Mouse (Mus musculus) forebrain, embryonic 12.5 days (tissue): Measurements from ENCODE around the gene Exoc3l4. TPM values are rescaled to one million over a fixed set of nuclear protein-coding genes. Genes with fewer than 3 reads are reported as not detected.

Source experiments
- ATAC-seq: fragments of 200-750 bp; cut with Nextera tagmentation; 2 replicates; pipeline ENCODE4 v1.8.0; 2017; ENCODE audit warnings: moderate TSS enrichment; ENCODE audit not compliant: low FRiP score
- H3K27ac ChIP-seq: fragments of 300-500 bp; sonication (generic); 2 replicates; pipeline ENCODE4 v1.5.1; 2016; ENCODE audit warnings: mild to moderate bottlenecking
- H3K27me3 ChIP-seq: fragments of 300-500 bp; sonication (generic); 2 replicates; pipeline ENCODE4 v1.6.1; 2016; ENCODE audit warnings: mild to moderate bottlenecking
- H3K36me3 ChIP-seq: fragments of 300-500 bp; sonication (generic); replicated peaks from 2 replicates; pipeline ENCODE4 v1.6.1; 2016; ENCODE audit warnings: mild to moderate bottlenecking
- H3K4me1 ChIP-seq: fragments of 300-500 bp; sonication (generic); 2 replicates; pipeline ENCODE4 v1.6.1; 2016
- H3K4me2 ChIP-seq: fragments of 300-500 bp; sonication (generic); 2 replicates; pipeline ENCODE4 v1.6.1; 2016; ENCODE audit warnings: mild to moderate bottlenecking, moderate library complexity
- H3K4me3 ChIP-seq: fragments of 300-500 bp; sonication (generic); replicated peaks from 2 replicates; pipeline ENCODE4 v1.5.1; 2016; ENCODE audit warnings: mild to moderate bottlenecking
- H3K9ac ChIP-seq: fragments of 300-500 bp; sonication (generic); 2 replicates; pipeline ENCODE4 v1.6.1; 2016; ENCODE audit warnings: mild to moderate bottlenecking
- H3K9me3 ChIP-seq: fragments of 300-500 bp; sonication (generic); 2 replicates; pipeline ENCODE4 v1.6.1; 2016
- WGBS: fragments of 180-500 bp; shearing (Covaris S2); methylation state at CpG from one replicate; pipeline ENCODE4 v1.1.7; 2016; 5-methylcytosine and 5-hydroxymethylcytosine counted together
- polyA plus RNA-seq: library from polyadenylated mRNA; unstranded; fragments of >200 nt; fragmentation: Nextera tagmentation; extraction: Ambion mirVana; gene quantifications from 2 replicates; pipeline ENCODE4 v1.2.1, GENCODE M21; 2016

Exoc3l4 gene
- polyA plus RNA-seq, 1 experiment from 2014 or later: 3.3 TPM

DNA sequence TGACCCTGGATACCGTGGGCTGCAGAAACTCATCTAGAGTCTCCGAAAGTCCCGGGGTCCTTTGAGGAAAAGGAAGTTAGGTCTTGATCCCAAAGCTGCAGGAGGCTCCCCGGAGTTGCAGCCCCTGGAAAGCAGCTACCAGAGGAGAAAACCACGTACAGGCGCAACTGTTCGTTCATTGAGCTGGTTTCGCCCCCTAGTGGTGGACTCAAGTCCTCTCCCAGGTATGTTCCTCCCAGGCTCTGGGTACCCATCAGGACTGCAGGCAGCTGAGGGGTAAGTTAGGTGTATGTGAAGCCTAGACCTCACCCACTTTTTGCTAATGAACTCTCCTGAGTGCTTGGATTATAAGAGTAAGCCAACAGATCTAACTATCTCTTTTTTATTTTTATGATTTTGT is 52.7 kb downstream of the Exoc3l4 start:
- Histone ChIP-seq H3K9ac (no peak overlapping the region), H3K27ac (no peak overlapping the region), H3K4me3 (no peak overlapping the region), H3K36me3 (no peaks in the 10 kb centered on the region), H3K9me3 (no peaks in the 10 kb centered on the region), H3K4me2 (no peak overlapping the region), H3K27me3 (peaks cover 12% of the 10 kb centered on the region), H3K4me1 (peaks cover under 1% of the 10 kb centered on the region; the same call in 1 of the 2 replicates)
- WGBS: 4% methylated on average over 8 of the region's 8 CpGs
- no peak for ATAC-seq

DNA sequence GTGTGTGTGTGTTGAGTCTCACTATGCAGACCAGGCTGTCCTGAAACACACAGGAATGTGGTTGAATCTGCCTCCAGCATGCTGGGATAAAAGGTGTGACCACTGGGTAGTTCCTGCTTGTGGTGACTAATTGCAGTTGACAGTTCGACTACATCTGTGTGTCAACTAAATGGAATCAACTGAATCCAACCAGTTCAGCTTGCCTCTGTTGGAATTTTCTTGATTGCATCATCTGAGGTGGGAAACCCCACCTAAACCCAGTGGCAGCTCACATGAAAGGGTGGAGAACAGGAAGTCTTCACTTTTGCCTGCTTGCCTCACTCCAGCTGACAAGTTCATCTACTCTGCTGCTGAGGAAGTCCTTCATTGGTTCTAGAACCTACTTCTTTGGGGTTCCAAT is 54.3 kb downstream of the Exoc3l4 start:
- WGBS: 72% methylated on average over 1 of the region's 1 CpGs
- Histone ChIP-seq H3K27ac (no peak overlapping the region), H3K4me3 (no peak overlapping the region), H3K27me3 (peaks cover 11% of the 10 kb centered on the region), H3K4me1 (peaks cover 7% of the 10 kb centered on the region; the same call in 1 of the 2 replicates), H3K9me3 (no peaks in the 10 kb centered on the region), H3K4me2 (no peak overlapping the region), H3K36me3 (no peaks in the 10 kb centered on the region), H3K9ac (no peak overlapping the region)
- no peak for ATAC-seq

GRCm38 (mm10) chr12:111471721-111472120 is 54.9 kb downstream of the Exoc3l4 start:
- no peak for ATAC-seq
- 89% methylated on average over 3 of the region's 3 CpGs for WGBS
- H3K36me3 ChIP-seq: no peaks in the 10 kb centered on the region
- no peak overlapping the region for H3K4me3 ChIP-seq
- H3K27me3 ChIP-seq: peaks cover 11% of the 10 kb centered on the region
- no peak overlapping the region for H3K27ac ChIP-seq
- H3K4me1 ChIP-seq: peaks cover 7% of the 10 kb centered on the region; the same call in 1 of the 2 replicates
- no peak overlapping the region for H3K4me2 ChIP-seq
- no peaks in the 10 kb centered on the region for H3K9me3 ChIP-seq
- H3K9ac ChIP-seq: no peak overlapping the region

DNA sequence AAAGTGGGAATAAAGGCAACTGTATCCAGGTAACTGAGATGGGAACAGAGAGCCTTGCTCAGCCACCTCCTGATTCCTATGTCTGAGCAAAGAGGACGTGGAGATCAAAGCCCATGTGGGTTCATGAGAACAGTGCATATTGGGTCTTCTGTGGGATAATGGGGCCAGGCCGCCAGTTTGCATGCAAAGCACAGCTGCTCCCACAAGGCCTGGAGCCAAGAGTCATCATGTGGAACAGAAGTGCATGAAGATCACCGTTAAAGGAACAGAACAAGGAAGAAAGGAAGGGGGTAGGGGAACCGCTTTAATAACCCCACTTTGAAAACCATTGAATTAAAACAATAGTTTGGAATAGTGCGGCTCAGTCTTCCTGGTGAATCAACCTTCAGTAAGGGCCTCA is 56.1 kb downstream of the Exoc3l4 start:
- peaks cover 11% of the 10 kb centered on the region for H3K27me3 ChIP-seq
- H3K27ac ChIP-seq: no peak overlapping the region
- H3K9me3 ChIP-seq: no peaks in the 10 kb centered on the region
- H3K4me3 ChIP-seq: no peak overlapping the region
- no peak overlapping the region for H3K4me2 ChIP-seq
- ATAC-seq: no peak
- peaks cover 7% of the 10 kb centered on the region; the same call in 1 of the 2 replicates for H3K4me1 ChIP-seq
- no peak overlapping the region for H3K9ac ChIP-seq
- H3K36me3 ChIP-seq: no peaks in the 10 kb centered on the region
- whole genome bisulfite sequencing: 58% methylated on average over 5 of the region's 5 CpGs

DNA sequence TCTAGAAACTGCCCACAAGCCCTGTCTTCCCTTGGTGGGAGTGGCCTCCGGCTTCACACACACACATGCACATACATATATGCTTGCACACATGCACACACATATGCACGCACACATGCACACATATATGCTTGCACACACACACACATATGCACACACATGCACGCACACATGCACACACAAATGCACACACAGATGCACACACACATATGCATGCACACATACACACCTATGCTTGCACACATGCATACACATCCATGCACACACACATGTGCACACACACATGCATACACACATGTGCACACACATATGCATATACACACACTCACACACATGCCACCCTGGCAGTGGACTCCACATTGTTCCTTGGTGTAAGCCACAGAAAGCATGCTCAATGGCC is 57.6 kb downstream of the Exoc3l4 start:
- Histone ChIP-seq H3K27ac (no peak overlapping the region), H3K4me2 (no peak overlapping the region), H3K4me3 (no peak overlapping the region), H3K9me3 (no peaks in the 10 kb centered on the region), H3K9ac (no peak overlapping the region), H3K36me3 (no peaks in the 10 kb centered on the region), H3K4me1 (peaks cover 7% of the 10 kb centered on the region; the same call in 1 of the 2 replicates), H3K27me3 (peaks cover 11% of the 10 kb centered on the region)
- WGBS: 94% methylated on average over 3 of the region's 3 CpGs
- no peak for ATAC-seq

DNA sequence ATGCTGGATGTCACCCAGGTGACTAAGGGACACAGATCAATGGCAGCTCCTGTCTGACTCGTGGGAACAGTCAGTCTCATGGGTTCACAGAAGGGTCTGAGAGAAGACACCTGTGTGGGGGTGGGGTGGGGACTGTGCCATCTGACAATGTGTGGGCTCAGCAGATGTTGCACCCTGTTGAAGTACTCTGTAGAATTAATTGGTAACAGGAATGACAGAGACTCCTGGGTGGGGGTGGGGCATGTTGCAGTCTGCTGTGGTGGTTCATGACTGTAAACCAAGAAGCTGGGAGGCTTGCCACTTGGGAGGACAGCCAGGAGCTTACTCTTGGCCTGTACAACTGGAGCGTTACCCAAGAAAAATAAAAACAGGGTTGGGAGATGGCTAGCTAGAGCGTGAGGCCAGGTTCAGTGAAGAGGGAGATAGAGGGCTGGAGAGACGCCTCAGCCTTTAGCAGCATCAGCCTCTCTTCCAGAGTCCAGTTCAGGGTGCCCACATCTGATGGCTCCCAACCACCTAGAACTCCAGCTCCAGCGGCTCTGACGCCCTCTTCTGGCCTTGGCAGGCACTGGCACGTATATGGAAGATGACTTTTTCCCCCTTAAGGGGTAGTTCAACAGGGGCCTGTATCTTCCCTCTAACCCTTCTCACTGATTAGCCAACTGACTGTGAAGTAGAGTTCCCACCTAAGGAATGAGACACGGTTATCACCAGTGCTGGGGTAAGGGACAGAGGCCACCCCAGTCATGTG is 58.3 kb downstream of the Exoc3l4 start:
- H3K27ac ChIP-seq: no peak overlapping the region
- no peaks in the 10 kb centered on the region for H3K9me3 ChIP-seq
- no peak overlapping the region for H3K9ac ChIP-seq
- H3K4me3 ChIP-seq: no peak overlapping the region
- ATAC-seq: no peak
- WGBS: 54% methylated on average over 8 of the region's 8 CpGs
- peaks cover 11% of the 10 kb centered on the region for H3K27me3 ChIP-seq
- no peaks in the 10 kb centered on the region for H3K36me3 ChIP-seq
- H3K4me1 ChIP-seq: peaks cover 7% of the 10 kb centered on the region; the same call in 1 of the 2 replicates
- H3K4me2 ChIP-seq: no peak overlapping the region

DNA sequence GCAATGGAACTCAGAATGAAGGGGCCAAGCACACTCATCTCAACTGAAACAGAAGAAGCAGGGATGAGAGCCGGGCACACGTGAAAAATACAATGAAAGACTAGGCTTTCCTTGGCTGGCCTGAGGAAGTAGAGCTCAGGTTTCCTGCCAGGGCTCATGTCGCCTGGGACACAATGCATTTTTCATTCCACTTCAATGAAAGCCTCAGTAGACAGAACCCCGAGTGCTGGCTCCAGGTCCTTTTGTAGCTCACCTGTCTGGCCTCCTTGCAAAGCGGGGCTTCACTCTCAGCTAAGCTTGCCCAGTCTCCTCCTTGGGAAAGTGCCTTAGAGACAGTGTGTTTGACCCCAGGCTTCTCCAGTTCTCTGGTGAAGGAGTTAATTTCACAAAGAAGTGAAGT is 62.1 kb downstream of the Exoc3l4 start:
- Histone ChIP-seq H3K4me1 (peaks cover 14% of the 10 kb centered on the region; the same call in 1 of the 2 replicates), H3K9ac (no peak overlapping the region), H3K27me3 (peaks cover 20% of the 10 kb centered on the region), H3K4me3 (no peak overlapping the region), H3K36me3 (no peaks in the 10 kb centered on the region), H3K9me3 (no peaks in the 10 kb centered on the region), H3K4me2 (no peak overlapping the region), H3K27ac (no peak overlapping the region)
- 52% methylated on average over 5 of the region's 5 CpGs for WGBS
- ATAC-seq: no peak

- Histone ChIP-seq H3K4me3 (no peak overlapping the region), H3K4me2 (no peak overlapping the region), H3K27me3 (peaks cover 26% of the 10 kb centered on the region), H3K4me1 (peaks cover 12% of the 10 kb centered on the region), H3K27ac (no peak overlapping the region), H3K9me3 (no peaks in the 10 kb centered on the region), H3K36me3 (no peaks in the 10 kb centered on the region), H3K9ac (no peak overlapping the region)
- ATAC-seq: no peak
- WGBS: 73% methylated on average over 2 of the region's 2 CpGs
Observed at GRCm38 (mm10) chr12:111479917-111480316, 63.1 kb downstream of the Exoc3l4 start.

Other genes with a start within 250 kb of the Exoc3l4 start
- gene 4930595D18Rik, start 232.5 kb upstream of the Exoc3l4 start, polyA plus RNA-seq: not detected in 2 replicates
- gene Amn, start 145.9 kb upstream of the Exoc3l4 start, polyA plus RNA-seq: 0.63 and 0.95 TPM in 2 replicates
- 38.9 and 41.6 TPM in 2 replicates for gene Cdc42bpb, start 39.3 kb upstream of the Exoc3l4 start, polyA plus RNA-seq
- 0.51 and 0.63 TPM in 2 replicates for gene Lbhd2, start 10.2 kb upstream of the Exoc3l4 start, polyA plus RNA-seq
- gene Tnfaip2, start 25.5 kb downstream of the Exoc3l4 start, polyA plus RNA-seq: 1.5 and 2.2 TPM in 2 replicates
- 2.5 and 3.5 TPM in 2 replicates for gene Gm266, start 68.8 kb downstream of the Exoc3l4 start, polyA plus RNA-seq
- gene Eif5, start 121.0 kb downstream of the Exoc3l4 start, polyA plus RNA-seq: 734 and 738 TPM in 2 replicates
- gene Mark3, start 157.5 kb downstream of the Exoc3l4 start, polyA plus RNA-seq: 73.1 and 82.3 TPM in 2 replicates